Mouse (Mus musculus) E14TG2a.4 (cell line): ENCODE measurements at regions not wholly inside any gene's neighbourhood (a gene's known extent, or its start where the extent isn't known, plus 50 kb on each side); places are given as distances from the start of the nearest gene placed in this dataset.

ENCODE experiments used
- CTCF ChIP-seq: conservative IDR thresholded peaks from 2 replicates; pipeline ENCODE4 v1.5.1; 2014; ENCODE audit warnings: low read length
- NANOG ChIP-seq: IDR thresholded peaks from 2 replicates; pipeline ENCODE4 v1.6.1; 2014; ENCODE audit warnings: borderline replicate concordance, low read length, mixed read lengths

DNA sequence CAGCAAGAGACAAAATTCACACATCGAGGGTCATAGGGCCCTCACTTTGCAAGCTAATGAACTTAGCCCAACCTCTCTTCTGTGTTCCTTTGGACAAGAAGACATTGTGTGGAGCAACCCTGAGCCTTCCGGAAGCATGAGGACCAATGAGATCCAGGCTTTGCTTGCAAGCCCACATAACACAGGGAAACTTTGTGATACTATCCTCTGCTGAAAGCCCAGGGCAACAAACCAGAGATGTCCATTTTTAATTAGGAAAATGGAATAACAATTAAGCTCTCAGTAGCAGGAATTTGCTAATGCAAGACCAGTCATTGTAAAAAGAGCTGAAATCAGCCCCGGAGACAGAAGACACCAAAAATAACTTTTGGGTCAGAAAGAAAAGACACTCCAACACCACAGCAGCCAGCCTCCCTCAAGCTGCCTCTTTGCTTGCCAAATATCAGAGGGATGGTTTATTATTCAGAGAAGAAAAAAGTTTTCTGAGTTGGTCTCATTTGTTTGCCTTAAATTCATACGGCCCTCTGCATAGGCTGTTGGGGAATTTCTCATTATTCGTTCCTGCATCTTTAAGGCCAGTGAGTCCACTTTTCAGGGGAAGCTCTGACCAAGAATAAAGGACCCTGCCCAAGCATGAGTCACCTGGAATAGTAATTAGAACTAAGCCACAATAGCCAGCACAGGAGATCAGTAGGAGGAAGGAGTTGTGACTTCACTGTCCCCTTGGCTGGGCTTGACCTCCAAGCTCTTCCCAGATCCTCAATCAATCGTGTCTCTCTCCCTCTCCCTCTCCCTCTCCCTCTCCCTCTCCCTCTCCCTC, 106.1 kb upstream of the Nck2 start:
- TF ChIP-seq CTCF (no peak), NANOG (no peak; the same call in 1 of the 2 replicates)
